10 mouse cellular contexts compared by ENCODE assay signal in genomic region chr16:77885060-77885679, GRCm38 (mm10).
DNase-seq lines count a peak whose midpoint lies in the region; ATAC-seq and TF ChIP-seq lines count a peak whose summit lies in the region.
"Had no signal": no experiment of that assay in that cellular context is flagged by ENCODE, and none has a peak within 500 bp of the region (broad histone marks: within the 10 kb centered on the region; RNA-seq: fewer than 3 reads in every experiment).

No protein-coding gene starts in this region.

- WGBS in embryonic facial prominence, embryonic 12.5 days, result 33% methylated on average over 15 of the region's 15 CpGs
- 49% methylated on average over 15 of the region's 15 CpGs for WGBS in hindbrain, embryonic 13.5 days
- 12% methylated on average over 15 of the region's 15 CpGs for WGBS in midbrain, postnatal 0 days

- no peak for ATAC-seq in embryonic facial prominence, embryonic 12.5 days (ENCODE audit: insufficient number of reproducible peaks, insufficient read depth, low FRiP score, low TSS enrichment)
- ATAC-seq in hindbrain, embryonic 13.5 days (ENCODE audit: low FRiP score), result peak; percentile 78
- ATAC-seq in midbrain, postnatal 0 days (ENCODE audit: low FRiP score), result peak; percentile 65
- ATAC-seq in inflammation-experienced regulatory T-cells, adult 6 months, result no peak
- ATAC-seq: Patski had no signal

- no peak overlapping the region for H3K4me3 ChIP-seq in embryonic facial prominence, embryonic 12.5 days
- no peak overlapping the region for H3K4me3 ChIP-seq in hindbrain, embryonic 13.5 days
- peak overlapping the region; percentile 10; the same call in 1 of the 2 replicates for H3K4me3 ChIP-seq in midbrain, postnatal 0 days (ENCODE audit: low read depth, low read length)
- H3K4me3 ChIP-seq: liver, embryonic 15.5 days had no signal

- DNase-seq in layer of hippocampus, adult 18-20 months (ENCODE audit: low spot score in 2 of 2), result peak; percentile 2 to 14
- DNase-seq in layer of hippocampus, adult 9-10 months (ENCODE audit: low spot score), result no peak
- peak; percentile 77 for DNase-seq in midbrain, postnatal 0 days (ENCODE audit: low spot score)
- DNase-seq in thymus, postnatal 0 days (ENCODE audit: low spot score), result no peak
- DNase-seq in kidney, postnatal 36 days, result no peak

- no peak overlapping the region for H3K9ac ChIP-seq in embryonic facial prominence, embryonic 12.5 days
- H3K9ac ChIP-seq in hindbrain, embryonic 13.5 days, result no peak overlapping the region
- H3K9ac ChIP-seq in midbrain, postnatal 0 days (replicated peaks; ENCODE audit: low read length, poor library complexity, severe bottlenecking), result no peak overlapping the region
- H3K9ac ChIP-seq: liver, embryonic 15.5 days had no signal

- H3K27me3 ChIP-seq in embryonic facial prominence, embryonic 12.5 days, result no peaks in the 10 kb centered on the region
- H3K27me3 ChIP-seq in hindbrain, embryonic 13.5 days, result no peaks in the 10 kb centered on the region
- no peaks in the 10 kb centered on the region for H3K27me3 ChIP-seq in midbrain, postnatal 0 days (ENCODE audit: insufficient read depth, low read length)
- H3K27me3 ChIP-seq: liver, embryonic 15.5 days had no signal

- peak overlapping the region; percentile 32 for H3K27ac ChIP-seq in embryonic facial prominence, embryonic 12.5 days
- H3K27ac ChIP-seq in hindbrain, embryonic 13.5 days, result peak overlapping the region; percentile 80
- H3K27ac ChIP-seq in midbrain, postnatal 0 days (ENCODE audit: low read depth, low read length), result peak overlapping the region; percentile 55
- H3K27ac ChIP-seq: liver, embryonic 15.5 days had no signal

- no peak for TF ChIP-seq CTCF in midbrain, postnatal 0 days (IDR thresholded peaks at IDR 0.05)

- no peaks in the 10 kb centered on the region for H3K4me1 ChIP-seq in embryonic facial prominence, embryonic 12.5 days
- H3K4me1 ChIP-seq in hindbrain, embryonic 13.5 days (replicated peaks), result peaks cover 8% of the 10 kb centered on the region; the same call in 1 of the 2 replicates
- no peaks in the 10 kb centered on the region for H3K4me1 ChIP-seq in midbrain, postnatal 0 days (ENCODE audit: insufficient read depth, low read length)
- H3K4me1 ChIP-seq: liver, embryonic 15.5 days had no signal

- H3K36me3 ChIP-seq in embryonic facial prominence, embryonic 12.5 days, result no peaks in the 10 kb centered on the region
- no peaks in the 10 kb centered on the region for H3K36me3 ChIP-seq in hindbrain, embryonic 13.5 days
- H3K36me3 ChIP-seq in midbrain, postnatal 0 days (ENCODE audit: insufficient read depth, low read length), result no peaks in the 10 kb centered on the region
- H3K36me3 ChIP-seq: liver, embryonic 15.5 days had no signal

- H3K9me3 ChIP-seq in embryonic facial prominence, embryonic 12.5 days, result no peaks in the 10 kb centered on the region
- H3K9me3 ChIP-seq in hindbrain, embryonic 13.5 days, result no peaks in the 10 kb centered on the region
- H3K9me3 ChIP-seq in midbrain, postnatal 0 days (ENCODE audit: low read length), result no peaks in the 10 kb centered on the region
- H3K9me3 ChIP-seq: liver, embryonic 15.5 days had no signal

- H3K4me2 ChIP-seq in embryonic facial prominence, embryonic 12.5 days (replicated peaks), result no peak overlapping the region
- peak overlapping the region; percentile 20; the same call in 1 of the 2 replicates for H3K4me2 ChIP-seq in hindbrain, embryonic 13.5 days
- peak overlapping the region; percentile 30 for H3K4me2 ChIP-seq in midbrain, postnatal 0 days (ENCODE audit: low read depth, low read length, poor library complexity, severe bottlenecking)
- H3K4me2 ChIP-seq: liver, embryonic 15.5 days had no signal

Comparison
In these comparisons a context has a peak if more than half of its experiments do, and no peak if none do; other contexts are left out.
1. DNase-seq: peak in layer of hippocampus, adult 18-20 months (2 of 2) and midbrain, postnatal 0 days (single experiment); none in layer of hippocampus, adult 9-10 months (single experiment), thymus, postnatal 0 days (single experiment) and kidney, postnatal 36 days (0 of 2).
2. ATAC-seq: peak in hindbrain, embryonic 13.5 days (single experiment) and midbrain, postnatal 0 days (single experiment); none in embryonic facial prominence, embryonic 12.5 days (single experiment) and inflammation-experienced regulatory T-cells, adult 6 months (single experiment).
3. Peak in every context shown above with its lines, with median percentiles within 50 percentile points of each other: H3K27ac ChIP-seq.